Mouse (Mus musculus): ENCODE results near the gene Dnase2b. TPM values are rescaled to one million over a fixed set of nuclear protein-coding genes. Genes with fewer than 3 reads are reported as not detected.

Gene Dnase2b
- total and polyA plus RNA-seq, 2 experiments from 2014 or later, result not detected

DNA sequence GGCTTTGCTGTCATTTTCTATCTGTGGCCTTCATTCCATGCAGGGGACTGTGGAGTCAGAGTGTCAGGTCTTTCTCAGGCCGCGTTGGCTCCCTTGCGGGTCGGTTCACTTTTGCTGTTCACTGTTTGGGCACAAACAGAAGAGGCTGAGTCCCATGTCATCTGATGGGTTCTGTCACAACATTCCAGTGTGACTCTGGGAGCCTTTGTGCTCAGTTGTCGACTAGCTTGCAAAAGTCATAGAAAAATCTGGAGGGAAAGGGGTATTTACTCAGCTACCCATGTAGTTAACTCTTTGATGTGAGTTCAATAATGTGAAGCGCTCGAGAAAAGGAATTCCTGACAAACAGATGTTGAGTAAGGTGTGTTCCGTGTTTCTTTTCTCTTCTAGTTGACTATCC is 19.0 kb downstream of the Dnase2b start:
- Histone ChIP-seq H3K27ac (ENCODE audit: low read depth) (no peak overlapping the region), H3K27me3 (ENCODE audit: control insufficient read depth, insufficient read depth, low read length) (no peaks in the 10 kb centered on the region), H3K4me2 (ENCODE audit: low read depth, low read length) (no peak overlapping the region), H3K9me3 (replicated peaks; ENCODE audit: control insufficient read depth, low read length) (no peaks in the 10 kb centered on the region), H3K4me3 (ENCODE audit: low read depth, low read length) (no peak overlapping the region), H3K4me1 (ENCODE audit: control insufficient read depth, insufficient read depth) (peaks cover 6% of the 10 kb centered on the region), H3K36me3 (replicated peaks; ENCODE audit: control insufficient read depth, insufficient read depth, low read length) (no peaks in the 10 kb centered on the region), H3K9ac (replicated peaks; ENCODE audit: low read depth, low read length) (no peak overlapping the region)
- no peak for ATAC-seq (ENCODE audit: insufficient read depth, low read depth)
- WGBS, result 84% methylated on average over 8 of the region's 8 CpGs
- TF ChIP-seq CTCF (IDR thresholded peaks at IDR 0.05; ENCODE audit: low read depth) (no peak), EP300 (IDR thresholded peaks at IDR 0.05; ENCODE audit: low read depth) (no peak)
- DNase-seq (ENCODE audit: low spot score), result no peak

DNA sequence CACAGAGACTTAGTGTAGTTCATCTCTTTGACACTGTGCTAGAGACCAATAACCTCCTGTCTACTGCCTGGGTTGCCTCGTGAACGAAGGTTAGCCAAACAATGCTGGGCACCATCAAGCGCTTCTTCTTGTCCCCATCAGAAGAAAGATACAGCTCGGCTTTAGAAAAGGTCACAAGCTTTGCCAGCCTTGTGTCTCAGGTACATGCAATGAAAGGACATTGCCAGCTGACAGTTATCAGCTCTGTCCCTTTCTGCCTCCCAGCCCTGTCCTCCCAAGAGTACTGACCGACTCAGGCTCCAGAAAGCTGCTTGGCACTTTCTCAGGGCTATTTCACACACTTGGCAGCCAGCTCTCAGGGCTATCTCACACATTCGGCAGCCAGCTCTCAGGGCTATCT is 20.0 kb downstream of the Dnase2b start:
- no peak for TF ChIP-seq EP300 (IDR thresholded peaks at IDR 0.05; ENCODE audit: low read depth)
- no peaks in the 10 kb centered on the region for H3K4me1 ChIP-seq (ENCODE audit: control insufficient read depth, insufficient read depth)
- H3K36me3 ChIP-seq (replicated peaks; ENCODE audit: control insufficient read depth, insufficient read depth, low read length), result no peaks in the 10 kb centered on the region
- WGBS, result 60% methylated on average over 6 of the region's 6 CpGs
- DNase-seq (ENCODE audit: low spot score) (no peak), ATAC-seq (ENCODE audit: insufficient read depth, low read depth) (no peak)
- H3K4me3 ChIP-seq (ENCODE audit: low read depth, low read length), result no peak overlapping the region
- no peaks in the 10 kb centered on the region for H3K27me3 ChIP-seq (ENCODE audit: control insufficient read depth, insufficient read depth, low read length)
- no peak overlapping the region for H3K9ac ChIP-seq (replicated peaks; ENCODE audit: low read depth, low read length)
- no peaks in the 10 kb centered on the region for H3K9me3 ChIP-seq (replicated peaks; ENCODE audit: control insufficient read depth, low read length)
- no peak overlapping the region for H3K27ac ChIP-seq (ENCODE audit: low read depth)
- H3K4me2 ChIP-seq (ENCODE audit: low read depth, low read length), result no peak overlapping the region

DNA sequence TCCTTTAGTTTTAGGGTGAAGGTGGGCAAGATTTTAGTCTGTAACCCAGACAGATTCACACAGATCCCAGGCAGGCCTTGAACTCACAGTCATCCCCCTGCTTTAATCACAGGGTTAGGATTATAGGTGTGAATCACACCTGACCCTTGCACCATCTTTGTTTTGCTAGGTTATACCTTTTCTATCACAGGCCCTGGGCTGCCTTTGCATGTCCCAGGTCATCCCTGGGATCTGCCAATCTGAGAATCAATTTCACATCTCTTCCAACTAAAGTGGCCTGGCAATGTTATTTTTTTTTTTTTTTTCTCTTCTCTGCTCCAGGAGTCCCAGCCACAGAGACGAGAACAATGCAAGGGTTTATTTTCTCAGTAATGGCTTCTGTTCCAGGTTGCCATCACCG is 23.8 kb downstream of the Dnase2b start:
- 75% methylated on average over 2 of the region's 2 CpGs for WGBS
- H3K4me2 ChIP-seq (ENCODE audit: low read depth, low read length), result no peak overlapping the region
- H3K4me1 ChIP-seq (ENCODE audit: control insufficient read depth, insufficient read depth), result no peaks in the 10 kb centered on the region
- no peak overlapping the region for H3K27ac ChIP-seq (ENCODE audit: low read depth)
- H3K9me3 ChIP-seq (replicated peaks; ENCODE audit: control insufficient read depth, low read length), result no peaks in the 10 kb centered on the region
- TF ChIP-seq CTCF (IDR thresholded peaks at IDR 0.05; ENCODE audit: low read depth) (no peak), EP300 (IDR thresholded peaks at IDR 0.05; ENCODE audit: low read depth) (no peak)
- DNase-seq (ENCODE audit: low spot score), result no peak
- no peak overlapping the region for H3K4me3 ChIP-seq (ENCODE audit: low read depth, low read length)
- no peak for ATAC-seq (ENCODE audit: insufficient read depth, low read depth)
- no peaks in the 10 kb centered on the region for H3K36me3 ChIP-seq (replicated peaks; ENCODE audit: control insufficient read depth, insufficient read depth, low read length)
- H3K27me3 ChIP-seq (ENCODE audit: control insufficient read depth, insufficient read depth, low read length), result no peaks in the 10 kb centered on the region
- no peak overlapping the region for H3K9ac ChIP-seq (replicated peaks; ENCODE audit: low read depth, low read length)

DNA sequence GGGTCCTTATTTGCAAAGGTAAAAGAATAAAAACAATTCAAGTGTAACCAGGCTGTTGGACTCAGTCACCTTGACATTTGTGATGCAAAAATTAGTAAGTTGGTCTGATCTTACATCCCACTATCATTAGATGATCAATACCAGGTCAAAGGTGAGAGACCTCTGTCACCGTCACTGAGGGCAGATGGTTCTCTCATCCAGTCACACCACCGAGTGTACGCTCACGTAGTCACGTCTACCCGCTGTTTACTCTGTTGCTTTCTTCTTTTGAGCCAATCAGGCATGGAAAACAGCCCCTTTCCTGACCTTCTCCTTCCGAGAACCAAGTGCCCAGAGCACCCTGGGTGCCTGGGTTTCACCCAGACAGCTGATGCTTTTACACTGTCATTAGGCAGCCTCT is 24.2 kb downstream of the Dnase2b start:
- ATAC-seq (ENCODE audit: insufficient read depth, low read depth) (no peak), DNase-seq (ENCODE audit: low spot score) (no peak)
- TF ChIP-seq CTCF (IDR thresholded peaks at IDR 0.05; ENCODE audit: low read depth), result no peak
- no peak for TF ChIP-seq EP300 (IDR thresholded peaks at IDR 0.05; ENCODE audit: low read depth)
- no peaks in the 10 kb centered on the region for H3K9me3 ChIP-seq (replicated peaks; ENCODE audit: control insufficient read depth, low read length)
- no peaks in the 10 kb centered on the region for H3K4me1 ChIP-seq (ENCODE audit: control insufficient read depth, insufficient read depth)
- WGBS, result 90% methylated on average over 7 of the region's 7 CpGs
- no peaks in the 10 kb centered on the region for H3K27me3 ChIP-seq (ENCODE audit: control insufficient read depth, insufficient read depth, low read length)
- H3K9ac ChIP-seq (replicated peaks; ENCODE audit: low read depth, low read length), result no peak overlapping the region
- H3K4me3 ChIP-seq (ENCODE audit: low read depth, low read length), result no peak overlapping the region
- H3K27ac ChIP-seq (ENCODE audit: low read depth), result no peak overlapping the region
- no peak overlapping the region for H3K4me2 ChIP-seq (ENCODE audit: low read depth, low read length)
- no peaks in the 10 kb centered on the region for H3K36me3 ChIP-seq (replicated peaks; ENCODE audit: control insufficient read depth, insufficient read depth, low read length)

DNA sequence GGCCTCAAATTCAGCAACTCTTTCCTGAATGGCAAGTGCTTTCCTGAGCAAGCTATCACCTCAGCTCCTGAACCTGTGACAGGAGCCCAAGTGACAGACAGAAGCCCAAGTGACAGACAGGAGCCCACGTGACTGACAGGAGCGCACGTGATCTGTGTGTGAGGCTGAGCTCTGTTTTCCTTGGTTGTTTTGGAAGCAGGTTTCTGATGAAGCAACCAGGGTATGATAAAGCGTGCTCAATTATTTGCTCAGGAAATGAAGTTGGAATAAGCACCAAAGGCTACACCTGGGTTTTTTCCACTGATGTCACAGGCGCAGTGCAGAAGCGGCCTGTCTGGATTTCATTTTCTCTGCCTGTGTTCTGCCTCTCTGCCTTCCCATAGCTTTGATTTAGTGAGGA is 25.9 kb downstream of the Dnase2b start:
- Histone ChIP-seq H3K9ac (replicated peaks; ENCODE audit: low read depth, low read length) (no peak overlapping the region), H3K4me1 (ENCODE audit: control insufficient read depth, insufficient read depth) (no peaks in the 10 kb centered on the region), H3K27ac (ENCODE audit: low read depth) (no peak overlapping the region), H3K9me3 (replicated peaks; ENCODE audit: control insufficient read depth, low read length) (no peaks in the 10 kb centered on the region), H3K4me2 (ENCODE audit: low read depth, low read length) (no peak overlapping the region), H3K4me3 (ENCODE audit: low read depth, low read length) (no peak overlapping the region), H3K36me3 (replicated peaks; ENCODE audit: control insufficient read depth, insufficient read depth, low read length) (no peaks in the 10 kb centered on the region), H3K27me3 (ENCODE audit: control insufficient read depth, insufficient read depth, low read length) (no peaks in the 10 kb centered on the region)
- WGBS, result 75% methylated on average over 6 of the region's 6 CpGs
- no peak for TF ChIP-seq CTCF (IDR thresholded peaks at IDR 0.05; ENCODE audit: low read depth)
- TF ChIP-seq EP300 (IDR thresholded peaks at IDR 0.05; ENCODE audit: low read depth), result no peak
- DNase-seq (ENCODE audit: low spot score) (no peak), ATAC-seq (ENCODE audit: insufficient read depth, low read depth) (no peak)

DNA sequence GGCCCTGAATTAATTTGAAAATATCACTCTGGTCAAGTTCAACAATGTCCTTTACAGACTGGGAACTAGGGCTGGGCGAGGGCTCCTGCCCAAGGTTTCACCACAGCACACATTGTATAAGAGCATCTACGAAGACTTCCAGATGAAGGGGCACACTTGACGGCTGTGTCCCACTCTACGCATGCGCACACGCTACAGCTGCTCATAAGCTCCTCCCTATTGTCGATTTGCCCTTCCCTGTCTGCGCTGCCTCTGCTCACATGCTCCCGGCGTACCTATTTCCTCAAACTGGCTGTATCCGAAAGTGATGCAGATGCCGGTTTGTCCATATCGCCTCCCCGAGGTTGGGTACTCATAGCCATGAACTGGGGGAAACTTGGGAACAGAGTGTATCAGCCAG is 28.8 kb downstream of the Dnase2b start:
- no peaks in the 10 kb centered on the region for H3K4me1 ChIP-seq (ENCODE audit: control insufficient read depth, insufficient read depth)
- DNase-seq (ENCODE audit: low spot score) (no peak), ATAC-seq (ENCODE audit: insufficient read depth, low read depth) (no peak)
- TF ChIP-seq EP300 (IDR thresholded peaks at IDR 0.05; ENCODE audit: low read depth) (no peak), CTCF (IDR thresholded peaks at IDR 0.05; ENCODE audit: low read depth) (no peak)
- H3K27me3 ChIP-seq (ENCODE audit: control insufficient read depth, insufficient read depth, low read length), result no peaks in the 10 kb centered on the region
- no peak overlapping the region for H3K9ac ChIP-seq (replicated peaks; ENCODE audit: low read depth, low read length)
- 93% methylated on average over 14 of the region's 14 CpGs for WGBS
- no peaks in the 10 kb centered on the region for H3K9me3 ChIP-seq (replicated peaks; ENCODE audit: control insufficient read depth, low read length)
- no peak overlapping the region for H3K27ac ChIP-seq (ENCODE audit: low read depth)
- no peak overlapping the region for H3K4me2 ChIP-seq (ENCODE audit: low read depth, low read length)
- no peak overlapping the region for H3K4me3 ChIP-seq (ENCODE audit: low read depth, low read length)
- H3K36me3 ChIP-seq (replicated peaks; ENCODE audit: control insufficient read depth, insufficient read depth, low read length), result no peaks in the 10 kb centered on the region

All from heart, postnatal 0 days (tissue).